Mouse (Mus musculus) adrenal gland, postnatal 10 days (tissue): Measurements from ENCODE around the gene Abi1. TPM values are rescaled to one million over a fixed set of nuclear protein-coding genes. Genes with fewer than 3 reads are reported as not detected.
"Not testable (repeated sequence)": the region's sequence is repeated elsewhere in the genome, so short reads cannot be mapped to it uniquely, and the experiment has no call there.

ENCODE experiments used
- DNase-seq: peaks from one replicate; pipeline ENCODE4 v3.0.0; 2021; ENCODE audit warnings: mixed read lengths
- total RNA-seq, 2 experiments: library from RNA; stranded (reverse); gene quantifications; 2 replicates each; pipeline ENCODE4 v1.2.3; 2021

Abi1 gene
- total RNA-seq, 2 experiments from 2014 or later: 57.6 to 57.8 TPM

DNA sequence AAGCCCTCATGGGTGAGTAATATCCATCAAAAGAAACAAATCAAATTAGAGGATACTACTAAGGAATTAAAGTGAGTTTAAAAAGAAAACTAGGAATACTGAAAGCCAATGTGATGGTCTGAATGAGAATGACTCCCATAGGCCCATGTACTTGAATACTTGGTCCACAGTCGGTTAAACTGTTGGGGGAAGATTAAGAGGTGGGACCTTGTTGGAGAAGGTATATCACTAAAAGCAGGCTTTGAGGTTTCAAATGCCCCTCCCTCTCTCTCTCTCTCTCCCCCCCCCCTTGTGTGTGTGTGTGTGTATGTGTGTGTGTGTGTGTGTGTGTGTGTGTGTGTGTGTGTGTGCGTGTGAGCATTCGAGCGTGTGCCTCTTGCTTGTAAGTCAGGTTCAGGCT lies 9.4 kb downstream of the Abi1 start:
- DNase-seq: no peak

DNA sequence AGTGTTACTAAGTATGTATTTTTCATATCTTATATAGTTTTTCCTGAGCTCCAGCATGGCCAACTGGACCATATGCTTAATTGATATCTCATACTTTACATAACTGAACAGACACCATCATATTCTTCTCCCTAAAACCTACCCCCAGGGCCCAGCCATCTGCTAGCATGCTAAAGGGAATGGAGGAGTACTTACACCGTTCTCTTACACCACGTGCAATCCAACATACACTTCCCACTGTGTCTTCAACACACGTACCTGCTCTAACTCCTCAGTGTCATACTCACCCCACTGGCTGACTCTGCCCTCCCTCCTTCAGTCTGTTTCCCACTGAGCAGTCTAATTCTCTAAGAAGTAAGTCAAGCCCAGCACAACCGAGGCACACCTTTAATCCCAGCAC lies 11.2 kb downstream of the Abi1 start:
- DNase-seq: no peak

DNA sequence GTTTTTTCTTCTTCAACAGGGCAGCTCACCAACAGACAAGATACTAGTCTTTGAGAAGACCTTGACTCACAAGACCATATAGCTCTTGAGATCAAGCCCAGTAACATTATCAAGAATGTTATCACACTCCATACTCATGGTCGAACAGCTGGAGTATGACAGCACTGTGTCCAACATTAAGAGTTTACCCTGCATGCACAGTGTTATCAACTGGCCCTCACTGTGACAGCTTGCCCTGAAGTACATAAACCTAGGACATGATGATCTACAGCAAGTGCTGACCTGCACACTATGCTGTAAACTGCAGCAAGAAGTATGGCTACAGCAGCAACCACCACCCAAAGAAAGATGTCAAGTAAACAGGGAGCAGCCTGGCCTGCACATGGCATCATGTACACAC lies 13.7 kb downstream of the Abi1 start:
- DNase-seq: no peak

DNA sequence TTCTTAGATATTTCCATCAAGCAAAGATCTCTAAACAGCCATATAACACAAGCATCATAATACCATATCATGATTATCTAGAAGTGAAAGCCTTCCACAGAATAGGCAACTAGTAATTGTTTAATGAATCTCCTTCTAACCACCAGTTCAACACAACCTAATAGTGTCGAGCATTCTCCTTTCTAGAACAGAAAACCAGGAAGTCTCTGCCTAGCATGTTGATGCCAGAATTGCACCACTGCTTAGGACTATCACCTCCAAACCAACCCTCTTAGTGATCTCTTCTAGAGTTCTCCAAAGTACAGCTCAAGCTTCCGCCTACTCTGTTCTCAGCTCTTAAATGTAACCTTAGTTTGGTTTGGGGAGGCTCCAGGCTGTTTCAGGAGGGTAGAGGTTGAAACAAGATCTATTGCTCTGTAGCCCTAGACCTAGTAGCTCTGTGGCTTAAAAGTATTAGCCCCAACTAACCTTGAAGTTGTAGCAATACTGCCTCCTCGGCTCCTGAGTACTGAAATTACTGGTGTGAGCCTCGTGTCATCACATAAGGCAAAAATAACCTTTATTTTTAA lies 16.2 kb downstream of the Abi1 start:
- DNase-seq: no peak

DNA sequence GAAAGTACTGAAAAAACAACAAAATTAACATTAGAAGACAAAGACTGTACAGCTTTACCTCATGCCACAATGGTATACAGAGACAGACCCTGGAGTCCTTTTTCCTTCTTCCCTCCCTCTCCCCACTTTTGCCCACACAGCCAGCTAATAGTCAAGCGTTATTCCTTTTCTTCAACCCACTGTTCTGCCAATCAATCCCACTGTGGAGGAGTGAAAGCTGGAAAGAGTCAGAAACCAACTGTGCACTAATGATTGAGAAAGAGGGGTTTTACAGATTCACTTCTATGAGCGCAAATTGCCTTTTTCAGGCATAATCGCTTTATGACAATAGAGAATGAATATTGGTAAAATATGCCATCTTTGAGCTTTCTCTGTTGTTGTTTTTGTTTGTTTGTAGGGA lies 17.0 kb downstream of the Abi1 start:
- DNase-seq: no peak

DNA sequence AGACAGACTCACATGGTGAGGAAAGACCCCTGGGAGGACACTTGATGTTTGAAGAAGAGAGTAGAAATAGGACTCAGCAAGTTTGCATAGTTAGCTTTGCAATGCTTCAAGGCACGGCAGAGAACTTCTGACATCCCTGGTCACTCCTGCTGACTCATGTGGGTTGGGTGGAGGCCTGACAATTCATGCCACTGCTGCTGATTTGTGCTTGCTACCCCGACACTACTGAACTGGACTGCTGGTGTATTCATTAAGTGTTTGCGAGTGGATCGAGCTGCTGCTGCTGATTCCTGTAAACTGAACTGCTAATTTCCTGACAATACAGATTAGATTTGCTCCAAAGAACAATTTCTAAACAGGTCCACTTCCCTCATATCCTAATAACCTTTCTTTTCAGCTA lies 18.3 kb downstream of the Abi1 start:
- peak; percentile 41 for DNase-seq

DNA sequence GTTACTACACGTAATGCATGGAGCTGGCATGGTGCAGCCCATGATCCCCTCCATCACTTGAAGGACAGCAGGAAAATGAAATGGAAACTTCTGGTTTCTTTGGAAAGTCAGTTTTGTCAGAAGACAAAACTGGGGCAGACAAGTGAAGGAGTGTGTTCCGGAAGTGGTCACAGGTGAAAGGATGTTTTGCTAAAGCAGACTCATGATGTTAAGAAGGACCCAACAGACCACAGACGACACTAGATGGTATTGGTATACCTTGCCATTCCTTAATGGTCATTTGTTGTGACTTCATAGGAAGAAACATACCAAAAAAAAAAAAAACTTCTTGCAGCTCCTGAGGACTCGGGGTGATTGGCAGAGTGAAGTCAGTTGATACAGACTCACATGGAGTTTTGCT lies 18.7 kb downstream of the Abi1 start:
- no peak for DNase-seq

DNA sequence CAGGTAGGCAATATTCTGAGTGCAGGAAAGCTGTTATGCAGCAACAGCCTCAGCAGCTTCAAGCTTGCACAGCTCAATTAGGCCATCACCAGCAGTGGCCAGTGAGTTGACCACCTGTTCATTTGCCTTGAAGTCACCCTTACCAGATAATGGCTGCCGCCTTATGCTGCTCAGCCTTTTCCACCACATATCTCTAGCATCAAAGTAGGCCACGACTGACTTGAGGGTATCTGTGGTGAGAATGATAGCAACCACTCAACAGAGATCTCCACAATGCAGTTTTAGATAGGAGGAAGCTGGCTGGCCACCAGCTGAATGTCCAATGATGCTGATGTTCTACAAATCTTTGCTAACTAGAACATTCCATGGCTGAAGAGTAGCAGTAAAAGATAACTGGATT lies 20.9 kb downstream of the Abi1 start:
- no peak for DNase-seq

DNA sequence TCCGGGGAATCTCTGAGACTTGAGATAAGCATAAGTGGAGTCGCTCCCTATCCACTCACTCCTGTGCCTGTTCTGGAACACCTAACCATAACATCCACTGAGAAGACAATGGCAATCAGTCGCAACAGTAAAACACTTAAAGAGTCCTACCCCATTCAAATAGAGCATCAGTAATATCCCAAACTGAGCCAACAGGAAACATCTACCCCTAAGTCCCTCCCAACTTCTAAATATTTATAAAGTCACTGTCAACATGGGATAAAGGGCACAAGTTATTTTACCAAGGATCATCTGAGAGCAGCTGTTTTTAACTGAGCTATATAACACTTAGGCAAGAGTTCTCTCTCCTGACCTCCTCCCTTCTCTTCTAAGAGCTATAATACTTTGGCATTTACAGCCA lies 23.9 kb downstream of the Abi1 start:
- no peak for DNase-seq

DNA sequence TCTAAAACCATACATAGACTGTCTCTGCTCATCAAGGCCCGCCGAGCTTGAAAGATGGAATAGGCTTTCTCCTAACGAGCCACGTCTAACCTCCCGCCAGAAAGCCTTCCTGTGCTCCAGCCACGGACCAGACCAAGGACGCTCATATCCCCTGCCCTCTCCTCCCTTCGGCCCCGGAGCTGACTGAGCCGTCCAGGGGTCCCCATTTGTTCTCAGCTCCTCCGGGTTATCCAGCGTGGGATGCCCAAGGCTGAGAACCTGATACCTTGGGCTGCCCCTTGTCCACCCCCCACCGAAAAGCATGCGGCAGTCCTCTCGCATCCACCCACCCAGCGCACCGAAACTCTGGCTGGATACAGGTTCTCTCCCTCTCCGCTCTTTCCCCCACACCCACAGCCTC lies 24.7 kb downstream of the Abi1 start:
- DNase-seq: no peak

DNA sequence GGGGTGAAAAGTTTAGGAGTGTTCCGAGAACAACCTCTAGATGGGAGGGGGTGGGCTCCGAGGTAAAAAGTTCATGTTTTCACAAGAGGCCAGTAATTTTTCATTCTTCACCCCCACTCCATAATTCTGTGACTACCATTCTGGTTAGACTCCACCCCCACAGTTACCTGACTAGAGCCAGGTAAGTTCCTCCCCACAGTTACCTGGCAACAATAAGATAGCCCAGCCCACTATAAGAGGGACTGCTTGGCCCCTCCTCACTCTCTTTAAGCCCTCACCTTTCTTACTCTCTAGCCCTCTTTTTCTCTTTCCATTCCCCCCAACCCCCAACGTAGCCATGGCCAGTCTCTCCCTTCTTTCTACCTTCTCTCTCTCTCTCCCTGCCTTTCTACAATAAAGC lies 25.1 kb downstream of the Abi1 start:
- DNase-seq: not testable (repeated sequence)

DNA sequence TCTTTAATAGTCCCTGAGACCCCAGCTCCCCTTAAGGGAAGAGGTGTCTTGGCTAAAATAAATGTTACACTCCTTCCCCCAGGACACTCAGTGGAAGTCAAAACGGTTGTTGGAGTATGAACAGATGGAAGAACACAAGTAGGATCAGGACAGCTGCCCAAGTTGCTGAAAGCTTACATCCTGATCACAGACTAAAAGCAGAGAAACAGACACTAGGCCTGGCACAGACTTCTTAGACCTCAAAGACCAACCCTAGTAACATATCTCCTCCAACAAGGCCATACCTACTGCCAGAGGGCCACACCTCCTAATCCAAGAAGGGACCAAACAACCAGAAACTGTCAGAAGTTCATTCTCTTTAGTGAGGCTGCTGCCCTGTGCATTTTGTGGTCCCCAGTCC lies 31.8 kb downstream of the Abi1 start:
- no peak for DNase-seq

DNA sequence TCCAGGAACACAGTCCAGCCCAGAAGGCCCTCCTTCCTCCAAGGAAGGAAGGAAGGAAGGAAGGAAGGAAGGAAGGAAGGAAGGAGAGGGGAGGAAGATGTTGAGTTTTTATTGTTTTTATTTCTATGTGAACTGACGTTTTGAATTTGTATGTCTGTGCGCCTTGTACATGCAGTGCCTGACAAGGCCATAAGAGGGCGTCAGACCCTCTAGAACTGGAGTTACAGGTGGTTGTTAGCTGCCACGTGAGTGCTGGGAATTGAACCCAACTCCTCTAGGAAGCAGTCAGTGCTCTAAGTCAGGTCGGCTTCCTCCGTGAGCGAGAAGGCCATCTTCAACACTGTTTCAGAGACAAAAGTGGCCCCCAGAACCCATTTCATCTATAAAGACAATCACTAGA lies 32.5 kb downstream of the Abi1 start:
- no peak for DNase-seq

DNA sequence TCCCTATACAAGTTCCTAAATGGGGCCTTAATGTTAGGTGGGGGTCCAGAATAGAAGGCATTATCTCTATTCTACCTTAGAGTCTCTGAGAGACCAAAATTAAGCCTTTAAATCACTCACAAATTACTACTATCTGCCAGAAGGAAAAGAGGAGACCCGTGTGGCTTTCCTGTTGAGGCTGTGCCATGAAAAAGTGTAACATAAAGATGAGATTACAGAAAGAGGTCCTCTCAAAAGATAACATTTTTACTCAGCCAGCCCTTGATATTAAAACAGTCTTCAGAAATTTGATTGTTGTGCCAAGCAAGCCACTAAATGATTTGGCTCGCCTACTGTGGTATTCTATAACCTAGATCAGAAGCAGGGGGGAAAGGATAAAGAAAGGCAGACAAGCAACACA lies 32.9 kb downstream of the Abi1 start:
- DNase-seq: no peak

DNA sequence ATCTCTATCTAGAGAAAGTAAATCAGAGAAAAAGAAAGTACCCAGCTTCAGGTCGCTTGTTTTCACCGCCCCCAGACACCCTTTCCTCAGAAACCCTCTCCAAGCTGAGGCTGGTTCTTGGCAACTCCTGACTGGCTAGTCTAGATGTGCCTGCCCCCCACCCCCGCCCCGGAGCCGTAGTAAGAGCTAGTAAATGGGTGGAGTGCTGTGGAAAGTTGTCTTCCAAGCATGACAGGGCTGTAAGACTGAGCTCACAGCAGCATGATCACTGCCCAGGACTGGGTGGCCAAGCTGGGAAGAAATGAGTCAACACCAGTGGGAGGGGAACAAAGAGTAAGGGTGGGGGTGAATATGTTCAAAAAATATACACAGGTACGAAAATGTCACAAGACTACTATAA lies 33.8 kb downstream of the Abi1 start:
- no peak for DNase-seq

DNA sequence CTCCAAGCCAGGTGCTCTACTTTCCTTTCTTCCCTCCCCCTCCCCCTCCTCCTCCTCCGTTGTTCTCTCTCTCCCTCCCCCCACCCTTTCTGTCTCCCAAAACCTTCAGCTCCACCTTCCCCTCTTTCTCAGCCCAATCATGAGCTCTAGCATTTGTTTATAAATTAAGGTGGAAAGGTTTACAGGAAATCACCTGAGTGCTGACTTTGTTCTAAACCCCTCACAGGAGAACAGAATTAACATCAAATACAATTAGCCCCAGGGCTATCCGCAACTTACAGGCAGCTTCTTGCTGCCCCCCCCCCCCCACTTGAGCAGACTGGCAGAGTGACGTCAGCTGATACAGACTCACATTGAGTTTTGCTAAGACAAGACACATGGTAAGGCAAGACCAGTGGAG lies 37.4 kb downstream of the Abi1 start:
- DNase-seq: no peak

DNA sequence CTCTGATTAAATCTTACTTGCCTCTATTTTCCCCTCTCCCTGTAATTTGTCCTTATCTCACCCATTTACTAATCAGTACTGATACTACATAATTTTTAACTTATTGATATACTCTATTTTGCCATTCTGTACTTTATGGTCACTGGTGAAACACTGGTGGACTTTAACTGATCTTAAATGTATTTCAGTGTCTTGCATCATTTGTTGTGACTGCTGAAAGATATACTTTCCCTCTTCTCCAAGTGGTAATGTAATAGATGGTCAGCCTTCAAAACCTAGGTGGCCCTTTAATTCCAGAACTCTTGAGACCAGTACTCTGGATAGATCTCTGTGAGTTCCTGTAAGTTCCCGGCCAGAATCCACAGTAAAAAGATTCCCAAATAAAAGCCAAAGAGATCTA lies 40.4 kb downstream of the Abi1 start:
- no peak for DNase-seq

DNA sequence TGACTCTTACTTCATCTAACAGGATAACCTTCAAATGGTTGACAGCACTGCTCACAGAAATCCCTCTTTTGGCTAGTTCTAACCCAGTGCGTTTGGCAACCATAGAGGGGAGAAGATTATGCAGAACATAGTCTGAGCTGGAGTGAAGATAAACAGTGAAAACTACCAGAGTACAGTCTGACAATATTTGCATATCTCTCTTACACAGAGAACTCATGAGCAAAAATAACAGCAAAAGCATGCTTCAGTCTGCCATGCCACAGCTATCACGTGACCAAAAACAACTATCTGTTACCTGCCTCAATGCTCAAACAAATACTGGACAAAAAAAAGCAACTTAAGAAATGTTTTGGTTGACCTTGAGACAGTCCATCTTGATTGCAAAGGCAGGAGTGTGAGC lies 41.2 kb downstream of the Abi1 start:
- no peak for DNase-seq

DNA sequence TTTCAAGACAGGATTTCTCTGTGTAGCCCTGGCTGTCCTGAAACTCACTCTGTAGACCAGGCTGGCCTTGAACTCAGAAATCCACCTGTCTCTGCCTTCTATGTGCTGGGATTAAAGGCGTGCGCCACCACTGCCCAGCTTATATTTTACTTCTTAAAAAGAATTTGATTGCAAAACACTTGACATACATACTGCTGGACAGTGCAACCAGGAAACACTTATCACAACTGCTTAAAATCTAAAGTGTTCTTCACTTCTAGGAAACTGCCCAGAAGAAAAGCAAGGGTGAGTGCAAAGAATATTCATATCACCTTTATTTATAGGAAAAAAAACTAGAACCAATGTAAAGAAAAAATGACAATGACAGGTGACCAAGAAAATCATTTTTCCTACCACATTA lies 42.0 kb downstream of the Abi1 start:
- DNase-seq: no peak

DNA sequence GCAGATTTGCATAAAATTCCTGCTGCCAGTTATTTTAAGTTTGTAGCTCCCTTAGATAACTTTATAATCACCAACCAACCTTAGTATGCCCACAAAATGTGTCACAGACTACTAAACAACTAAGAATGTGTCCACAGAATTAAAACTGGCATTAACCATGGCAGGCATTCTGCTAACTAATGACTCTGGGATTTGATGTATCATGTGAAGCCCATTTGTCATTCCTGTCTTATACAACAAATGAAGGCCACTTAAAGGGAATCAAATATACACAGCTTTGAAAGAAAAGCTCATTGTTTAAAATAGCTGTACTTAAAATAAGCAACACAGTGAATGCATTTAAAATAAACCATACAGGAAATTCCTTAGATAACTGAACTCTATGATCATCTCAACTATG lies 44.0 kb downstream of the Abi1 start:
- no peak for DNase-seq

DNA sequence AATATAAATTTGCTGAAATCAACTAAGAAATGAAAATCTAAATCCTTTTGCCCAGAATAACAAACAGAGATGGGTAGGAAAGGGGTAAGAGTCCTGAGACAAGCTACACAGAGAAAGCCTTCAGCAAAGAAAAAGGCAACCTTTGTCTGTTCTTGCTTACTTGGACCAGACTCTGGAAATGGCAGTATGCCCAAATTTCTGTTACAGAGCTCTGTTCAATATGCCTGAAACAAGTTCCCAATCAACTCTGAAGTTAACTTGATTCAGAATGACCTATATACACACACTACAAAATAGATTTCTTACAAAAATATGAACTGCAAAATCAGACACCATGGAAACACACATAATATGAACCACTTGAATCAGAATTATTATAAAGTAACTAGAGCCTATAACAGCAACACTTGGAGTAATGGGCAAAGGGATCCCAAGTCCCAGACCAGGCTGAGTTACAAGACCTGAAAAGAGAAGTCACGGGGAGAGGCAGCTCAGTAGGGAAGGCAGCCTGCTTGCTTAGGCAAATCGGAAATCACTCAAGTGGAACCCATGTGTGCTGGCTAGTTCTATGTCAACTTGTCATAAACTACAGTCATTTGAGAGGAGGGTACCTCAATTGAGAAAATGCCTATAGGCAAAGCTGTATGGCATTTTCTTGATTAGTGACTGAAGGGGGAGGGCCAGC lies 53.9 kb downstream of the Abi1 start:
- no peak for DNase-seq

DNA sequence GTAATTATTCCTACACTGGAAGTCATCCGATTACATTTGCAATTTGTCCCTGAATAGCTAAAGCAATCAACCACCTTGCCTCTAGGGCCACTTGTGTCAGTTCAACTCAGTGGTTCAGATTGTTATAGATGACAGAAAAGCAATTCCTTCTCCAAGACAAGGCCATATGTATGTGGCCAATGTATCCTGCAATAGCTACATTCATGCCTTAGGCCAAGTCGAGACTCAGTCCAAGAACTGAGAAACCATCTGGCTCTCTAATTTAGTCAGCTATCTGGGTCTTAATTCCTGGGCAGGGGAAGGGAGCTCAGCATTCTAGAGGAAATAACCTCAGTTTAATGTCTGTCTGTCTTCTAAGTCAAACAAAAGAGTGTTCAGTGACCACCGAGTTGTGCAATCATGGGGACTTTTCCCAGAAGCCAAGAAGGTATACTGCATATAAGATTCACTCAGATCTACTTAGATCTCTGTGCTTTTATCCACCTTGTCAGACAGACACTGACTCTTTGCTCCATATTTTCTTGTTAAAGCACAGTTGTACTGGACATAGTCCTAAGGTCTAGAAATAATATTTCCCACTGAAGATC lies 62.6 kb downstream of the Abi1 start:
- no peak for DNase-seq

DNA sequence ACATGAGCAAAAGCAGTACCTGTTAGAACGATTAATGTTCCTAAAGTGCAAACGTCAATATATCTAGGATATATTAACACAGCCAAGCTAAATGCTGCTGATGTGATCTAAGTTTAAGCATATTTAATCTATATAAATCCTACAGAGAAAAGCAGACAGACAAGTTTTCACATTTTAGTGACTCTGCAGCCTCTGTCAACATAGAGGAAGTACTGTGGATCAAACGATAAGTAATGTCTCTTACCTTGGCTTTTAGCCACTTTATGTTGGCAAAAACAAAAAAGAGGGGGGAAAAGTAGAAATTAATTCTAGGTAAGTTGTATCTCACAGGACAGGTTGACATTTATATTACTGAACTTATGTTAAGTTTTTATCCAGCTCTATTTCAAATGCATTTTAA lies 77.1 kb downstream of the Abi1 start:
- DNase-seq: no peak

DNA sequence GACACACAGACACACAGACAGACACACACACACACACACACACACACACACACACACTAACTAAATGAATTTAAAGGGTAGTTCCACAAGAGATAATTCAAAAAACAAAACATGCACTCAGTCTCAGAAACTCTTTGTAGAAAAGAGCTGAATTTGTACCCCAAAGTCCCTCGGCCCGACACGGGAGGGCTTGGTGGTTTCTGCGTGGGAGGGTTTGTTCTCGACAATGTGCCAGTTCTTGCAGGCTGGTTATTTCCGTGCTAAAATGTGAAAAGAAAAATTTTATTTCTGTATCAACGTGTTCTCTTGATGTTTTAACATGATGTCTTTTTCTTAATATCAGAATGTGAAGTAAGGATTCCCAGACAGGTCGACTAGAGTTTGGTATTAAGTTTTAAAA lies 77.8 kb downstream of the Abi1 start:
- DNase-seq: no peak
